Mouse (Mus musculus): ENCODE data around the gene Ap5b1.

The Ap5b1 gene

GRCm38 (mm10) chr19:5559631-5560456, 8.0 kb upstream of the Ap5b1 start:
- CTCF ChIA-PET, result interaction anchor here in 3 of 4 experiments (0.5 to 5.6 kb wide), 5 partner anchors 8 to 227 kb away, joined by 3 to 47 read pairs (median 7); partner anchors contain the start of gene Ap5b1 (in 3 of the 3)
- POLR2A ChIA-PET, result interaction anchor here (0.6 to 4.0 kb wide), 18 partner anchors 9 to 396 kb away, joined by 3 to 27 read pairs (median 3); partner anchors contain the start of genes Cfl1 (in 2 of the 4), Snx32 (in 2 of the 4), Ap5b1 (in 1 of the 4) and Fibp (in 1 of the 4)

GRCm38 (mm10) chr19:5560457-5561041, 7.3 kb upstream of the Ap5b1 start, which contains the start of gene Ovol1:
TSS of gene Ovol1 (minus strand) at chr19:5560646.
- ChIA-PET POLR2A (interaction anchor here (0.8 to 4.0 kb wide), 15 partner anchors 8 to 136 kb away, joined by 3 to 27 read pairs (median 4); partner anchors contain the start of genes Cfl1 (in 2 of the 4), AI837181 (in 1 of the 4), Ap5b1 (in 1 of the 4) and Drap1 (in 1 of the 4)), CTCF (interaction anchor here in 2 of 4 experiments (1.6 to 5.6 kb wide), 3 partner anchors 8 to 226 kb away, joined by 4 to 47 read pairs (median 32); partner anchors contain the start of gene Ap5b1 (in 2 of the 2))

- POLR2A ChIA-PET, result interaction anchor here (0.7 to 4.0 kb wide), 15 partner anchors 8 to 935 kb away, joined by 3 to 27 read pairs (median 4); partner anchors contain the start of genes Cfl1 (in 2 of the 4), AI837181 (in 1 of the 4), Ap5b1 (in 1 of the 4) and Drap1 (in 1 of the 4)
- CTCF ChIA-PET, result interaction anchor here in 1 of 4 experiments (1.6 to 5.6 kb wide), 2 partner anchors 7 to 226 kb away, joined by 4 to 47 read pairs; partner anchors contain the start of gene Ap5b1
These were observed 6.5 kb upstream of the Ap5b1 start for GRCm38 (mm10) chr19:5561252-5561790.

GRCm38 (mm10) chr19:5561886-5562285, 5.9 kb upstream of the Ap5b1 start:
- ChIA-PET CTCF (interaction anchor here in 1 of 4 experiments (0.6 kb wide), 1 partner anchor 10 kb away, joined by 3 read pairs; no protein-coding TSS in a partner anchor), POLR2A (interaction anchor here (0.6 to 4.0 kb wide), 13 partner anchors 8 to 935 kb away, joined by 3 to 27 read pairs (median 4); partner anchors contain the start of genes AI837181 (in 1 of the 4), Ap5b1 (in 1 of the 4), Cfl1 (in 1 of the 4) and Drap1 (in 1 of the 4))

- CTCF ChIA-PET, result interaction anchor here in 2 of 4 experiments (0.6 to 0.8 kb wide), 3 partner anchors 10 to 133 kb away, joined by 3 to 4 read pairs (median 3); no protein-coding TSS in a partner anchor
- POLR2A ChIA-PET, result interaction anchor here in 3 of 4 experiments (0.7 to 1.6 kb wide), 8 partner anchors 16 to 487 kb away, joined by 3 to 5 read pairs (median 3); partner anchors contain the start of genes Rela (in 1 of the 3) and Snx32 (in 1 of the 3)
These were observed 5.0 kb upstream of the Ap5b1 start for GRCm38 (mm10) chr19:5562776-5563175.

- ChIA-PET CTCF (interaction anchor here (0.6 to 5.8 kb wide), 15 partner anchors 8 to 221 kb away, joined by 3 to 47 read pairs (median 7); partner anchors contain the start of genes Fam89b (in 1 of the 4), Fibp (in 1 of the 4), Ovol1 (in 1 of the 4) and Sipa1 (in 1 of the 4)), POLR2A (interaction anchor here in 2 of 4 experiments (0.8 to 9.0 kb wide), 12 partner anchors 11 to 220 kb away, joined by 3 to 63 read pairs (median 5); partner anchors contain the start of genes Cfl1 (in 2 of the 2), Mus81 (in 2 of the 2), Ccdc85b (in 1 of the 2) and Scyl1 (in 1 of the 2))
These were observed 1.5 kb upstream of the Ap5b1 start for GRCm38 (mm10) chr19:5566316-5566715.

- CTCF ChIA-PET, result interaction anchor here in 3 of 4 experiments (0.8 to 5.8 kb wide), 18 partner anchors 9 to 220 kb away, joined by 3 to 47 read pairs (median 8); partner anchors contain the start of genes Fam89b (in 1 of the 3), Mus81 (in 1 of the 3), Ovol1 (in 1 of the 3) and Sipa1 (in 1 of the 3)
- POLR2A ChIA-PET, result interaction anchor here (0.9 to 9.0 kb wide), 18 partner anchors 9 to 308 kb away, joined by 3 to 63 read pairs (median 5); partner anchors contain the start of genes Cfl1 (in 3 of the 4), Ccdc85b (in 2 of the 4), Mus81 (in 2 of the 4) and Frmd8 (in 1 of the 4)
These were observed 668 bp upstream of the Ap5b1 start for GRCm38 (mm10) chr19:5567180-5567533.

- ChIA-PET POLR2A (interaction anchor here (0.6 to 9.0 kb wide), 54 partner anchors 9 to 516 kb away, joined by 3 to 63 read pairs (median 4); partner anchors contain the start of genes Cfl1 (in 3 of the 4), Mus81 (in 3 of the 4), Rnaseh2c (in 2 of the 4) and AI837181 (in 1 of the 4)), CTCF (interaction anchor here (0.5 to 5.8 kb wide), 137 partner anchors 10 to 1473 kb away, joined by 3 to 54 read pairs (median 5); partner anchors contain the start of genes Mus81 (in 3 of the 4), Snx32 (in 3 of the 4), Ehbp1l1 (in 2 of the 4) and Fibp (in 2 of the 4))
These were observed 780 bp downstream of the Ap5b1 start for GRCm38 (mm10) chr19:5568470-5569140.

- POLR2A ChIA-PET, result interaction anchor here (0.5 to 9.0 kb wide), 27 partner anchors 9 to 219 kb away, joined by 3 to 63 read pairs (median 5); partner anchors contain the start of genes Cfl1 (in 3 of the 4), Mus81 (in 3 of the 4), Rnaseh2c (in 2 of the 4) and Banf1 (in 1 of the 4)
- CTCF ChIA-PET, result interaction anchor here (0.5 to 5.8 kb wide), 39 partner anchors 10 to 1234 kb away, joined by 3 to 54 read pairs (median 10); partner anchors contain the start of genes Mus81 (in 3 of the 4), Ovol1 (in 2 of the 4), Sipa1 (in 2 of the 4) and Snx32 (in 2 of the 4)
These were observed 1.7 kb downstream of the Ap5b1 start for GRCm38 (mm10) chr19:5569521-5569920.

GRCm38 (mm10) chr19:5570353-5571246, 2.8 kb downstream of the Ap5b1 start:
- CTCF ChIA-PET, result interaction anchor here in 3 of 4 experiments (0.6 to 5.8 kb wide), 16 partner anchors 9 to 223 kb away, joined by 3 to 54 read pairs (median 12); partner anchors contain the start of genes Ovol1 (in 2 of the 3), Mus81 (in 1 of the 3) and Snx32 (in 1 of the 3)
- POLR2A ChIA-PET, result interaction anchor here (0.6 to 9.0 kb wide), 18 partner anchors 8 to 608 kb away, joined by 3 to 63 read pairs (median 8); partner anchors contain the start of genes Mus81 (in 3 of the 4), Cfl1 (in 2 of the 4), Fibp (in 1 of the 4) and Kat5 (in 1 of the 4)

- POLR2A ChIA-PET, result interaction anchor here (0.5 to 9.0 kb wide), 17 partner anchors 7 to 556 kb away, joined by 3 to 63 read pairs (median 3); partner anchors contain the start of genes Mus81 (in 2 of the 4), Ccdc85b (in 1 of the 4), Cfl1 (in 1 of the 4) and Fibp (in 1 of the 4)
- CTCF ChIA-PET, result interaction anchor here in 2 of 4 experiments (1.4 to 2.7 kb wide), 4 partner anchors 42 to 215 kb away, joined by 3 to 11 read pairs (median 7); no protein-coding TSS in a partner anchor
These were observed 4.0 kb downstream of the Ap5b1 start for GRCm38 (mm10) chr19:5571831-5572230.

- CTCF ChIA-PET, result interaction anchor here in 3 of 4 experiments (0.5 to 2.7 kb wide), 9 partner anchors 9 to 1299 kb away, joined by 3 to 11 read pairs (median 4); no protein-coding TSS in a partner anchor
- POLR2A ChIA-PET, result interaction anchor here (0.6 to 9.0 kb wide), 20 partner anchors 7 to 556 kb away, joined by 3 to 63 read pairs (median 3); partner anchors contain the start of genes Mus81 (in 2 of the 4), Ccdc85b (in 1 of the 4), Cfl1 (in 1 of the 4) and Fibp (in 1 of the 4)
These were observed 4.7 kb downstream of the Ap5b1 start for GRCm38 (mm10) chr19:5572331-5573125.

- ChIA-PET CTCF (interaction anchor here in 2 of 4 experiments (0.6 kb wide), 2 partner anchors 140 to 510 kb away, joined by 3 read pairs; no protein-coding TSS in a partner anchor), POLR2A (interaction anchor here in 1 of 4 experiments (2.0 kb wide), 1 partner anchor 55 kb away, joined by 4 read pairs; no protein-coding TSS in a partner anchor)
These were observed 7.5 kb downstream of the Ap5b1 start for GRCm38 (mm10) chr19:5575336-5575735.

Data from embryonic stem cell, embryonic (primary cell).